Mouse (Mus musculus): Measurements from ENCODE around the gene Rpp30.
A peak's percentile ranks its signal among the peaks of the same experiment; 100 is the strongest.

Rpp30 gene

GRCm38 (mm10) chr19:36128440-36128839 lies 44.9 kb downstream of the Rpp30 start:
- no peak for DNase-seq (ENCODE audit: low spot score in 2 of 2)

GRCm38 (mm10) chr19:36129213-36129612 lies 45.7 kb downstream of the Rpp30 start:
- DNase-seq (ENCODE audit: low spot score in 2 of 2): no peak

- no peak for DNase-seq (ENCODE audit: low spot score in 2 of 2)
These were observed 46.1 kb downstream of the Rpp30 start for GRCm38 (mm10) chr19:36129643-36130042.

GRCm38 (mm10) chr19:36130181-36130580 lies 46.7 kb downstream of the Rpp30 start:
- DNase-seq (ENCODE audit: low spot score in 2 of 2): no peak

GRCm38 (mm10) chr19:36131990-36132389 lies 48.5 kb downstream of the Rpp30 start:
- DNase-seq (ENCODE audit: low spot score in 2 of 2): peak; percentile 32 to 51

- DNase-seq (ENCODE audit: low spot score in 2 of 2): no peak
These were observed 49.5 kb downstream of the Rpp30 start for GRCm38 (mm10) chr19:36133064-36133463.

- DNase-seq (ENCODE audit: low spot score in 2 of 2): no peak
These were observed 50.2 kb downstream of the Rpp30 start for GRCm38 (mm10) chr19:36133731-36134130.

- DNase-seq (ENCODE audit: low spot score in 2 of 2): no peak
These were observed 60.1 kb downstream of the Rpp30 start for GRCm38 (mm10) chr19:36143571-36143970.

- DNase-seq (ENCODE audit: low spot score in 2 of 2): no peak
These were observed 65.1 kb downstream of the Rpp30 start for GRCm38 (mm10) chr19:36148578-36148977.

GRCm38 (mm10) chr19:36150241-36151007 lies 66.9 kb downstream of the Rpp30 start:
- peak; percentile 44 to 70 for DNase-seq (ENCODE audit: low spot score in 2 of 2)
